Mouse (Mus musculus): ENCODE measurements around the gene Ccdc191. TPM values are rescaled to one million over a fixed set of nuclear protein-coding genes. Genes with fewer than 3 reads are reported as not detected.

The Ccdc191 gene
- polyA plus RNA-seq, 1 experiment from 2014 or later, result 14.4 TPM

- DNase-seq (ENCODE audit: low spot score), result no peak
- H3K4me3 ChIP-seq (ENCODE audit: low read depth, low read length), result no peak overlapping the region
- H3K27me3 ChIP-seq (ENCODE audit: control insufficient read depth, insufficient read depth, low read length), result no peaks in the 10 kb centered on the region
- whole genome bisulfite sequencing, result 52% methylated on average over 5 of the region's 5 CpGs
- no peaks in the 10 kb centered on the region for H3K4me1 ChIP-seq (ENCODE audit: control insufficient read depth, insufficient read depth, low read length)
- no peak overlapping the region for H3K27ac ChIP-seq (replicated peaks; ENCODE audit: low read depth, low read length)
- H3K4me2 ChIP-seq (ENCODE audit: low read depth, severe bottlenecking), result no peak overlapping the region
- no peak overlapping the region for H3K9ac ChIP-seq (ENCODE audit: low read length)
- no peaks in the 10 kb centered on the region for H3K36me3 ChIP-seq (ENCODE audit: control insufficient read depth, insufficient read depth, low read length)
- no peaks in the 10 kb centered on the region for H3K9me3 ChIP-seq (ENCODE audit: control insufficient read depth, low read length)
- ATAC-seq (ENCODE audit: insufficient number of reproducible peaks, low FRiP score, low TSS enrichment, low read depth), result no peak
Observed at GRCm38 (mm10) chr16:44002086-44002485, 112.5 kb downstream of the Ccdc191 start.

GRCm38 (mm10) chr16:44011010-44011409 lies 121.4 kb downstream of the Ccdc191 start:
- Histone ChIP-seq H3K27ac (replicated peaks; ENCODE audit: low read depth, low read length) (no peak overlapping the region), H3K4me3 (ENCODE audit: low read depth, low read length) (no peak overlapping the region), H3K4me1 (ENCODE audit: control insufficient read depth, insufficient read depth, low read length) (no peaks in the 10 kb centered on the region), H3K36me3 (ENCODE audit: control insufficient read depth, insufficient read depth, low read length) (no peaks in the 10 kb centered on the region), H3K4me2 (ENCODE audit: low read depth, severe bottlenecking) (no peak overlapping the region), H3K9me3 (ENCODE audit: control insufficient read depth, low read length) (no peaks in the 10 kb centered on the region), H3K9ac (ENCODE audit: low read length) (no peak overlapping the region), H3K27me3 (ENCODE audit: control insufficient read depth, insufficient read depth, low read length) (no peaks in the 10 kb centered on the region)
- DNase-seq (ENCODE audit: low spot score), result no peak
- no peak for ATAC-seq (ENCODE audit: insufficient number of reproducible peaks, low FRiP score, low TSS enrichment, low read depth)
- 52% methylated on average over 5 of the region's 5 CpGs for WGBS

Small RNA genes lying within 50 kb of the gene (microRNA-seq; reads per million reads assigned to microRNA genes)
- gene Mir3470b, result not detected

Other genes with a start within 250 kb of the Ccdc191 start
- not detected in 2 replicates for gene Tigit, start 225.7 kb upstream of the Ccdc191 start, polyA plus RNA-seq (2014; fragmentation: Nextera tagmentation; extraction: Ambion mirVana)
- gene Drd3, start 135.8 kb upstream of the Ccdc191 start, polyA plus RNA-seq (2014; fragmentation: Nextera tagmentation; extraction: Ambion mirVana), result not detected in 2 replicates
- 40.1 and 46.8 TPM in 2 replicates for gene Qtrt2, start 37.0 kb downstream of the Ccdc191 start, polyA plus RNA-seq (2014; fragmentation: Nextera tagmentation; extraction: Ambion mirVana)
- gene Zdhhc23, start 90.0 kb downstream of the Ccdc191 start, polyA plus RNA-seq (2014; fragmentation: Nextera tagmentation; extraction: Ambion mirVana), result 0.61 and 0.64 TPM in 2 replicates
- gene Gramd1c, start 173.5 kb downstream of the Ccdc191 start, polyA plus RNA-seq (2014; fragmentation: Nextera tagmentation; extraction: Ambion mirVana), result 3.7 and 4.3 TPM in 2 replicates
- 52.3 and 52.5 TPM in 2 replicates for gene Atp6v1a, start 249.9 kb downstream of the Ccdc191 start, polyA plus RNA-seq (2014; fragmentation: Nextera tagmentation; extraction: Ambion mirVana)